Mouse (Mus musculus) layer of hippocampus, postnatal 36 days (tissue): ENCODE measurements around the gene Bdnf. TPM values are rescaled to one million over a fixed set of nuclear protein-coding genes. Genes with fewer than 3 reads are reported as not detected.

ENCODE experiments used
- total RNA-seq, 2 experiments: library from RNA; stranded (reverse); gene quantifications; 2 replicates each; pipeline ENCODE4 v1.2.3; 2021

The Bdnf gene
- total RNA-seq, 2 experiments from 2014 or later: 30.8 to 34.2 TPM

Other genes with a start within 250 kb of the Bdnf start
- 100 to 1,000 TPM; 117 to 125 TPM for gene Lin7c, start 216.2 kb downstream of the Bdnf start, total RNA-seq
- 10 to 100 TPM; 32.7 to 34.3 TPM for gene Lgr4, start 242.9 kb downstream of the Bdnf start, total RNA-seq